Mouse (Mus musculus) C2C12 (cell line): ENCODE measurements around the gene Nqo2. TPM values are rescaled to one million over a fixed set of nuclear protein-coding genes. Genes with fewer than 3 reads are reported as not detected.
"Not testable (repeated sequence)": the region's sequence is repeated elsewhere in the genome, so short reads cannot be mapped to it uniquely, and the experiment has no call there.

ENCODE experiments used
- H3K27me3 ChIP-seq: one replicate; pipeline ENCODE4 v1.6.1; 2011; ENCODE audit not compliant: control insufficient read depth, insufficient read depth, insufficient read length
- H3K36me3 ChIP-seq: one replicate; pipeline ENCODE4 v1.6.1; 2011; ENCODE audit not compliant: control insufficient read depth, insufficient read depth
- H3K4me3 ChIP-seq: one replicate; pipeline ENCODE4 v1.5.1; 2011; ENCODE audit warnings: mild to moderate bottlenecking, control low read depth; ENCODE audit not compliant: poor library complexity, insufficient read depth, severe bottlenecking
- H3K79me2 ChIP-seq: one replicate; pipeline ENCODE4 v1.6.1; 2011; ENCODE audit not compliant: control insufficient read depth, insufficient read depth
- H3K79me3 ChIP-seq: one replicate; pipeline ENCODE4 v1.6.1; 2011; ENCODE audit warnings: low read depth, control low read depth
- H3ac ChIP-seq: one replicate; pipeline ENCODE3; 2011; ENCODE audit warnings: low read depth; ENCODE audit not compliant: control insufficient read depth, insufficient read length
- CEBPB ChIP-seq: IDR thresholded peaks from one replicate; pipeline ENCODE4 v1.6.1; 2011; ENCODE audit warnings: low read depth, mild to moderate bottlenecking, control low read depth, moderate library complexity
- CTCF ChIP-seq: IDR thresholded peaks from one replicate; pipeline ENCODE4 v1.5.1; 2011; ENCODE audit not compliant: control insufficient read depth, insufficient read depth, insufficient read length
- FOSL1 ChIP-seq: IDR thresholded peaks from one replicate; pipeline ENCODE4 v1.8.0; 2011; ENCODE audit warnings: mild to moderate bottlenecking, low read length; ENCODE audit not compliant: poor library complexity, insufficient read depth, severe bottlenecking
- MAX ChIP-seq: IDR thresholded peaks from one replicate; pipeline ENCODE4 v1.6.1; 2011; ENCODE audit warnings: mild to moderate bottlenecking, control low read depth
- MYOD1 ChIP-seq: IDR thresholded peaks from one replicate; pipeline ENCODE4 v1.6.1; 2011; ENCODE audit warnings: low read depth; ENCODE audit not compliant: control insufficient read depth, insufficient read length
- MYOG ChIP-seq: IDR thresholded peaks from one replicate; pipeline ENCODE4 v1.6.1; 2011; ENCODE audit not compliant: control insufficient read depth, insufficient read length; ENCODE audit errors: extremely low read depth
- USF1 ChIP-seq: IDR thresholded peaks from one replicate; pipeline ENCODE4 v1.6.1; 2011; ENCODE audit warnings: low read depth, mild to moderate bottlenecking, control low read depth, moderate library complexity
- polyA plus RNA-seq: library from polyadenylated mRNA; unstranded; fragments of >200 nt; fragmentation: generic; extraction: Trizol; gene quantifications from one replicate; pipeline ENCODE4 v1.2.1, GENCODE M21; 2012; ENCODE audit warnings: missing spikeins

The Nqo2 gene
- polyA plus RNA-seq, 1 experiment: 23.1 TPM

DNA sequence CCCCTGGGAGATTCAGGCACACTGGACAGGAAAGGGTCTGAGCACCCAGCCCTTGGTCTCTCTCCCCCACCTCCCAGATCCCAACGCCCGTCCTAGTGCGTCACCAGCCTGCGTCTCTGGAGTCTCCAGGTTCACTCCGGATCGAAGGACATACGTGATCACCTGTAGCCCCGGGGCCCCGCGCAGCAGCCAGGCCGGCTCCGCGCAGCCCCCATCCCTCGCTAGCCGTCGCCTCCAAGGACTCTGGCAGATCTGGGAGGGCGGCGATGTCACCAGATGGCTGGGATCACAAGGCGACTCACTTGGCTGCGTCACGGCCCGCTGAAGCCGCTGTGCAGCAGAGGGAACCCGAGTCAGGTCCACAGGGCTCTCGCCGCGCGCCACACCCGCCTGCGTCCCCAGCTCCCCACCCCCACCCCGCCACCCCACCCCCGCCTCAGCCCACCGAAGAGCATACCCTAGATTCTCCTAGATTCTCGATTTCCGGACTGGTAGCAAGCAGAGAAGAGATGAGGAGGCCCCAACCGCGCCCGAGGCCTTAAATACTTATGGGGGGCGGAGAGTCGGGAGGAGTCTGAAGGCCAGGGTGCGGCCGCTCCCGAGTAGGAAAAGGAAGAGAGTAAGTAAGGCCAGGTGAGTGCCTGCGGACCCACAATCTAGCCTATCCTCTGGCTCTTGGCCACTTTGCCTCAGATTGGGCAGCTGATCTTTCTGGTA is 28.9 kb upstream of the Nqo2 start:
- H3K27me3 ChIP-seq: no peaks in the 10 kb centered on the region
- H3K79me3 ChIP-seq: peaks cover 48% of the 10 kb centered on the region
- TF ChIP-seq CEBPB: no peak
- no peak for TF ChIP-seq MYOG
- peak overlapping the region; percentile 89 for H3ac ChIP-seq
- peak overlapping the region; percentile 64 for H3K4me3 ChIP-seq
- peaks cover 63% of the 10 kb centered on the region for H3K79me2 ChIP-seq
- peaks cover 19% of the 10 kb centered on the region for H3K36me3 ChIP-seq

DNA sequence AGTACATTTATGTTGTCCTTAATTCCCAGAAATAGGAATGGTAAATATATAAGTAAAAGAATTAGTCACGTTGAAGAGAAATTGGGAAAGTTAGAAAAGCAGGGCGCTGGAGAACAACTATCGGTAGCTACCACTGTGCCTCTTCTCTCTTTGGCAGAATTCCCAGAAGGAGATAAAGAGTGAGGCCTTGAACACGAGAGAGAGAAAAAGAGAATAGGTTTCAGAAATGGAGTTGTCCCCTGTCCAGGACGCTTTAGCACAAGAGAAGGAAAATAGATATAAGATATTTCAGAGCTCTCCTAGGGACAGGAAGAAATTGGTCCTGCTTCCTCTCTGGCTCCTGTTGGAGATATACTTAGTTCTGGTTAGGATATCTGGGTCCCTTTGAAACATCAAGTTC is 27.3 kb upstream of the Nqo2 start:
- no peak overlapping the region for H3K4me3 ChIP-seq
- no peak for TF ChIP-seq CTCF
- no peak for TF ChIP-seq CEBPB
- TF ChIP-seq MYOG: no peak
- TF ChIP-seq USF1: no peak
- no peak for TF ChIP-seq FOSL1
- TF ChIP-seq MYOD1: no peak
- TF ChIP-seq MAX: no peak
- no peak overlapping the region for H3ac ChIP-seq
- H3K79me2 ChIP-seq: peaks cover 50% of the 10 kb centered on the region
- peaks cover 4% of the 10 kb centered on the region for H3K36me3 ChIP-seq
- no peaks in the 10 kb centered on the region for H3K27me3 ChIP-seq
- H3K79me3 ChIP-seq: peaks cover 35% of the 10 kb centered on the region

DNA sequence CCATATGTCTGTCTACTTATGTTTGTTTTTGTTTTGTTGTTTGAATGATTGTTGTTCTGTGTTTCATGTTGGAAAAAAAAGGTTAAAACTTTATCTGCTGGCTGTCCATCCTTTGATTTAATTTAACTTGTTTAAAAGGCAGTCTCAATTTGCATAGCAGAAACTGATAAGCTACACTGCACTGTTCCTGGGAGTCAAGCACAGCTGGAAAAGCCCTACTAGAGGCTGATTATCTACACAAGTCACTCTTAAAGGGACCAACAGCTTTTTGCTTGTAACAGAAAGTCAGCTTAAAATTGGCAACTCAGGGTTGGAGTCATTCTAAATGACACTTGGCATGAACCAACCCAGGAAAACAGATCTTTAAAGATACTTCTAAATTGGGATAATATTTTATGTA is 26.9 kb upstream of the Nqo2 start:
- not testable (repeated sequence) for H3K27me3 ChIP-seq, H3ac ChIP-seq, H3K36me3 ChIP-seq, H3K4me3 ChIP-seq
- Histone ChIP-seq H3K79me3 (peaks cover 30% of the 10 kb centered on the region), H3K79me2 (peaks cover 45% of the 10 kb centered on the region)

DNA sequence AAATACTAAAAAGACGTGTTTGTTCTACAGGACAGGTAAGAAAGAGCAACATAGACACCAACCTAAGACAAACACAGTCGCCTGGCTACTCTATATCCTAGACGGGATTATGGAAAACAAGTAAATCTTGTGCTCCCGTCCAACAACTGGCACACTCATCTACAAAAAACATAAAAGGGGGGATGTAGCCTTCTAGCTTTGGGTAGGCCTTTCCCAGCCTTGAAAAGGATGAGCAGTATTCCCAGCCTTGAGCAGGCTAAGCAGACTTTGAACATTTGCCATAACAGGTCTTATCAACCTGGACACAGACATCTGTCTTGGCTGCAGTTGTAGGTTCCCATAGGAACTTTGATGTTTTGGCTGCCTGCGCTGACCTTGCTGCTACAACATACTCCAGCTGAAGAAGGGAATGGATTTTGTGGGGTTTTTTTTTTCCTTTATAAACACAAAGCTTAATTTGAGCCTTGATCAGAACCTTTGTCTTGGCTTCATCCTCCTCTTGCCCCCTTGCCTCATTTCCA is 23.1 kb upstream of the Nqo2 start:
- Histone ChIP-seq H3ac (no peak overlapping the region), H3K79me3 (peaks cover 2% of the 10 kb centered on the region), H3K27me3 (no peaks in the 10 kb centered on the region), H3K36me3 (no peaks in the 10 kb centered on the region), H3K79me2 (peaks cover 8% of the 10 kb centered on the region), H3K4me3 (no peak overlapping the region)
- TF ChIP-seq MYOD1 (no peak), CEBPB (no peak), FOSL1 (no peak), MYOG (no peak), MAX (no peak), USF1 (no peak), CTCF (no peak)

DNA sequence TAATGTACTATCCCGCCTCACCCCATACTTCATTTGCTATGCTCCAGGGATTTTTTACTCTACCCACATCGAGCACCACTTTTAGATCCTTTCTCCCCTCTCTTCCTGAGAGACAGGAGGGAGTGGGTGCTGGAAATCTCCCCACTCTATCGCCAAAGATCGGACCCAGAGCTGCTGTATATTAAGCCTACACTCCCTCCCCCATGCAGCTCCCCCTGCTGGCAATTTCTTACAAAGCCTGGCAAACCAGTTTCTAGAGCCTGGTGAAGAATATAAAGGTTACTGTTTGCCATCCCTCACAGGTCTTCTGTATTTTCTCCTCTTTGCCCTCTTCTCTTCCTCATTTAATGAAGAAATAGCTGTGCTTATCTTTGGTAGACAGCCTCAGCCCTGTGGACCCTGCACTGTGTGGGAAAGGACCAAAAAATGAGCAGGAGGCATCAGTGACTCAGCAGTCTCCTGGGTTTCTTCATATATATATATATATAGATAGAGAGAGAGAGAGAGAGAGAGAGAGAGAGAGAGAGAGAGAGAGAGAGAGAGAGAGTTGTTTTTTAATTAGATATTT is 22.2 kb upstream of the Nqo2 start:
- no peaks in the 10 kb centered on the region for H3K36me3 ChIP-seq
- no peak overlapping the region for H3ac ChIP-seq
- no peaks in the 10 kb centered on the region for H3K27me3 ChIP-seq
- no peaks in the 10 kb centered on the region for H3K79me2 ChIP-seq
- no peak overlapping the region for H3K4me3 ChIP-seq
- no peaks in the 10 kb centered on the region for H3K79me3 ChIP-seq
- TF ChIP-seq FOSL1: no peak
- no peak for TF ChIP-seq CEBPB
- no peak for TF ChIP-seq MYOD1
- no peak for TF ChIP-seq MAX
- TF ChIP-seq USF1: no peak
- no peak for TF ChIP-seq MYOG
